Mouse (Mus musculus): Measurements from ENCODE around the gene Defb42. TPM values are rescaled to one million over a fixed set of nuclear protein-coding genes. Genes with fewer than 3 reads are reported as not detected.

The Defb42 gene
- not detected for total RNA-seq (2018; cell fraction: chromatin; rRNA removed)
- total RNA-seq (2018; cell fraction: cytosol; rRNA removed): not detected
- total RNA-seq (2018; cell fraction: nucleus; rRNA removed): not detected
- not detected in 3 replicates for polyA plus RNA-seq (2018)

DNA sequence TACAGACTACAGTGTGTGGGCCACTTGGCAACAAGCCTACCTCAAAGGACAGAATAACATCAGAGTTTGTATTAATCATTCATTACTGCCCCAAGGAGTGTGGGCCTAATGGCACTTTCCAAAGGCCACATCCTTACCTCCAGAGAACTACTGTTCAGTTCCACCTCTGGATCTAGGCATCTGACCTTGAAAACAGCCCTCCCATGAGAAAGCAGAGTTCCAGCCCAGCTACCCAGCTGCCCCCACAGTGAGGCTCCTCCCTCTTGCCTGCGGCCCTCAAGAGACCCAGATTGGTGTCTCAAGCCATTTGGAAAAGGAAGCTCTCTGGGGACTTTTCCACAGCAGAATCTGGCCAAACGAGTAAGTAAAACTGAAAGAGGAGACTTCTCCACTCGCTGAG, at the start of gene Defb42:
TSS of gene Defb42 (plus strand) at position 301 of the 400 bp plus-strand sequence.
- no peaks in the 10 kb centered on the region for H3K79me2 ChIP-seq (ENCODE audit: inconsistent target)
- no peaks in the 10 kb centered on the region for H3K36me3 ChIP-seq (ENCODE audit: inconsistent target)
- 93% methylated on average over 3 of the region's 3 CpGs for WGBS (ENCODE audit: missing documents)
- no peak within 1 kb of the TSS for H3K27ac ChIP-seq
- H3K4me3 ChIP-seq (ENCODE audit: inconsistent target): no peak within 1 kb of the TSS

- Histone ChIP-seq H3K79me2 (ENCODE audit: inconsistent target) (no peaks in the 10 kb centered on the region), H3K27ac (no peak within 1 kb of the TSS), H3K4me3 (ENCODE audit: inconsistent target) (no peak within 1 kb of the TSS), H3K36me3 (ENCODE audit: inconsistent target) (no peaks in the 10 kb centered on the region)
- 34% methylated on average over 8 of the region's 8 CpGs for WGBS (ENCODE audit: missing documents)
Measured at GRCm38 (mm10) chr14:62997777-62998176, 49.0 kb upstream of the Defb42 start, which contains the start of gene Defb47. TSS of gene Defb47 (plus strand) at chr14:62998077.

DNA sequence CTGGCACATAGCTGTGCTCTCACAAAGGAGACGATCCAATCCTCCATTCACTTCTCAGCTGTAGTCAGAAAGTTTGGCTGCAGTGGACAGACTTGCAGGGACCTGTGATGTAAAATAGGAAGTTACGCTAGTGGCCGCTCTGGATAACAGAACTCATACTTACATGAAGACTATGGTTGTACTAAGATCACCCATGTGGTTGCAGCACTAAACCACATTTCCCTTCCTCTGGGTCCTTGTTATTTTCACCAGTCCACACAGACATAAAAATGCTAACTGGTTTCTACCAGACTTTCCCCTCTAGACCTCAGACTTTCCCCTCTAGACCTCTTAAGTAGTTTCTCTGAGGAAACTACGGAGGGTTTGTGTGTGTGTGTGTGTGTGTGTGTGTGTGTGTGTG, 47.8 kb upstream of the Defb42 start:
- H3K27ac ChIP-seq: no peak overlapping the region
- 15% methylated on average over 4 of the region's 4 CpGs for WGBS (ENCODE audit: missing documents)
- H3K4me3 ChIP-seq (ENCODE audit: inconsistent target): no peak overlapping the region
- H3K79me2 ChIP-seq (ENCODE audit: inconsistent target): no peaks in the 10 kb centered on the region
- no peaks in the 10 kb centered on the region for H3K36me3 ChIP-seq (ENCODE audit: inconsistent target)

- no peak overlapping the region for H3K27ac ChIP-seq
- 51% methylated on average over 2 of the region's 2 CpGs for WGBS (ENCODE audit: missing documents)
- no peaks in the 10 kb centered on the region for H3K79me2 ChIP-seq (ENCODE audit: inconsistent target)
- H3K36me3 ChIP-seq (ENCODE audit: inconsistent target): no peaks in the 10 kb centered on the region
- H3K4me3 ChIP-seq (ENCODE audit: inconsistent target): no peak overlapping the region
Measured at GRCm38 (mm10) chr14:63002588-63002987, 44.2 kb upstream of the Defb42 start.

DNA sequence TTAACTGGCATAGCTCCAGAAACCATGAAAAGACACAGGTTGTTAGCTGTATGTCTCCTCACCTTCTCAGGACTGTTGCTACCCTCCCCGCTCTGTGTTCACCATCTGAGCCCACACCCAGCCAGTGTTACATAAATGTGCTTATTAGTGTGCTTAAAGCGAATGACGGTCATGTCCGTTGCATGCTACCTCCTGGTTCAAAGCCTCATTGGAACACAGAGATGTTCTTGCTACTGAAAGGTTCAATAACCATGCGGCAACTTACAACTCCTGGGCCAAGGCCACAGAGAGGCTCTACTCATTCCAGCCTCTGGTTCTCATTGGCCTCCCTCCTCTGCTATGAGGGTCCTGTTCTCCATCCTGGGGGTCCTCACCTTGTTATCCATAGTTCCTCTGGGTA, 35.3 kb upstream of the Defb42 start, which contains the start of gene Defb43:
TSS of gene Defb43 (plus strand) at position 301 of the 400 bp plus-strand sequence.
- H3K79me2 ChIP-seq (ENCODE audit: inconsistent target): no peaks in the 10 kb centered on the region
- no peaks in the 10 kb centered on the region for H3K36me3 ChIP-seq (ENCODE audit: inconsistent target)
- H3K4me3 ChIP-seq (ENCODE audit: inconsistent target): no peak within 1 kb of the TSS
- 95% methylated on average over 5 of the region's 5 CpGs for WGBS (ENCODE audit: missing documents)
- no peak within 1 kb of the TSS for H3K27ac ChIP-seq

DNA sequence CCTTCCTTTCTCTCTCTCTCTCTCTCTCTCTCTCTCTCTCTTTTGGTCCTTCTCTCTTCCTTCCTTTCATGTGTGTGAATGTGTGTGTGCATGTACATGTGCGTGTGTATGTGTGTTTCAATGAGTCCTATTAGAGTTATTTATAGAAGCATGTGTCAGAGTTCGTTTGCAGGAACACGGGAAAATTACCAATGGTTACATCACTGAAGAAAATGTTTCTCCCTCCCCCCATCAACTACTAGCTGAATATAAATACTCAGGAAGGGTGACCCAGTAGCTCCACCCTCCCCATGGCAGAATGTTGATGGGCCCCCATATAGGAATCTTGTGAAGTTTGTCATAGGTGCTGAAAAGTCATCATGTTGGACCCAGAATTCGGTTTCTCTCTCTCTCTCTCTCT, 33.7 kb upstream of the Defb42 start:
- Histone ChIP-seq H3K36me3 (ENCODE audit: inconsistent target) (no peaks in the 10 kb centered on the region), H3K79me2 (ENCODE audit: inconsistent target) (no peaks in the 10 kb centered on the region), H3K27ac (no peak overlapping the region), H3K4me3 (ENCODE audit: inconsistent target) (no peak overlapping the region)
- WGBS (ENCODE audit: missing documents): 61% methylated on average over 3 of the region's 4 CpGs

DNA sequence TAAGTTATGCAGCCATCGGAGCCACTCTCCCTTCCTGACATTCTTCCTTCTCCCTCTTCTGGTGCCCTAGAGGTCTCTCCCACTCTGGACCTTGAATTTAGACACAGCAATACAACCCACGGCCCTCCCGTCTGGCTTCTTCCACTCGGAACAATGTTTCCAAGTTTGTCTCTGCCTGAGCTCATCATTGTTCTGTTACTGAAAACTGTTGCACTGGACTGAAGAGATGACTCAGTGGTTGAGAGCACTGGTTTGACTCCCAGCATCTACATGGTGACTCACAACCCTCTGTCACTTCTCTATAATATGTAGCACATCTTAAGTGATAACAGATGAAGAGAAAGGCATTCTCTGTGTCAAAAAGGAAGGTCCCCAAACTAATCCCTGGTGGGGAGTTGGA, 32.1 kb upstream of the Defb42 start:
- Histone ChIP-seq H3K4me3 (ENCODE audit: inconsistent target) (no peak overlapping the region), H3K27ac (no peak overlapping the region), H3K36me3 (ENCODE audit: inconsistent target) (no peaks in the 10 kb centered on the region), H3K79me2 (ENCODE audit: inconsistent target) (no peaks in the 10 kb centered on the region)
- 92% methylated on average over 4 of the region's 4 CpGs for WGBS (ENCODE audit: missing documents)

- no peak overlapping the region for H3K4me3 ChIP-seq (ENCODE audit: inconsistent target)
- no peaks in the 10 kb centered on the region for H3K36me3 ChIP-seq (ENCODE audit: inconsistent target)
- H3K79me2 ChIP-seq (ENCODE audit: inconsistent target): no peaks in the 10 kb centered on the region
- no peak overlapping the region for H3K27ac ChIP-seq
- WGBS (ENCODE audit: missing documents): 44% methylated on average over 6 of the region's 6 CpGs
Measured at GRCm38 (mm10) chr14:63020524-63021156, 26.2 kb upstream of the Defb42 start.

- Histone ChIP-seq H3K27ac (no peak within 1 kb of the TSS), H3K36me3 (ENCODE audit: inconsistent target) (no peaks in the 10 kb centered on the region), H3K79me2 (ENCODE audit: inconsistent target) (no peaks in the 10 kb centered on the region), H3K4me3 (ENCODE audit: inconsistent target) (no peak within 1 kb of the TSS)
- 82% methylated on average over 7 of the region's 14 CpGs for WGBS (ENCODE audit: missing documents)
Measured at GRCm38 (mm10) chr14:63049910-63050370, 3.1 kb downstream of the Defb42 start, which contains the start of gene Defb30. TSS of gene Defb30 (minus strand) at chr14:63049960.

DNA sequence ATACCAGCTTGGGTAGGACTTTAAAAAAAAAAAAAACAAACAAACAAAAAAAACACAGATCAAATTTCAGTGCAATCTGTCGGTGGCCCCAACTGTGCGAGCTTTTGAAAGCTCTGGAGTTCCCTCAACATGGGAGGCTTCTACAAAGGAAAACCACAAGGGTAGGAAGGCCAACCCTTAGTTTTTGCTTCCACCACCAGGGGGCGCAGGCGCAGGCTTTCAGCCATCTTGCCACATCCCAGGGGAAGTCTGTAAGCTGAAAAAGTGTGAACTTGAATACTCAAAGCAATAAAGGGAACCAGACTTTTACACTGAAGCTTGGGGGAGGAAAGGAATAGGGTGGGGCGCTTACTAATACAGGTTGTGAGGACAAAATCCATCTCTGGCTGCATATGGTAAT, 4.0 kb downstream of the Defb42 start:
- no peaks in the 10 kb centered on the region for H3K36me3 ChIP-seq (ENCODE audit: inconsistent target)
- H3K4me3 ChIP-seq (ENCODE audit: inconsistent target): no peak overlapping the region
- no peak overlapping the region for H3K27ac ChIP-seq
- H3K79me2 ChIP-seq (ENCODE audit: inconsistent target): no peaks in the 10 kb centered on the region
- 17% methylated on average over 5 of the region's 5 CpGs for WGBS (ENCODE audit: missing documents)

- H3K4me3 ChIP-seq (ENCODE audit: inconsistent target): no peak overlapping the region
- WGBS (ENCODE audit: missing documents): 82% methylated on average over 5 of the region's 6 CpGs
- H3K79me2 ChIP-seq (ENCODE audit: inconsistent target): no peaks in the 10 kb centered on the region
- H3K36me3 ChIP-seq (ENCODE audit: inconsistent target): no peaks in the 10 kb centered on the region
- H3K27ac ChIP-seq: no peak overlapping the region
Measured at GRCm38 (mm10) chr14:63054729-63055128, 7.9 kb downstream of the Defb42 start.

- no peaks in the 10 kb centered on the region for H3K79me2 ChIP-seq (ENCODE audit: inconsistent target)
- H3K4me3 ChIP-seq (ENCODE audit: inconsistent target): no peak overlapping the region
- WGBS (ENCODE audit: missing documents): 83% methylated on average over 10 of the region's 10 CpGs
- H3K27ac ChIP-seq: no peak overlapping the region
- no peaks in the 10 kb centered on the region for H3K36me3 ChIP-seq (ENCODE audit: inconsistent target)
Measured at GRCm38 (mm10) chr14:63060361-63060760, 13.6 kb downstream of the Defb42 start.

DNA sequence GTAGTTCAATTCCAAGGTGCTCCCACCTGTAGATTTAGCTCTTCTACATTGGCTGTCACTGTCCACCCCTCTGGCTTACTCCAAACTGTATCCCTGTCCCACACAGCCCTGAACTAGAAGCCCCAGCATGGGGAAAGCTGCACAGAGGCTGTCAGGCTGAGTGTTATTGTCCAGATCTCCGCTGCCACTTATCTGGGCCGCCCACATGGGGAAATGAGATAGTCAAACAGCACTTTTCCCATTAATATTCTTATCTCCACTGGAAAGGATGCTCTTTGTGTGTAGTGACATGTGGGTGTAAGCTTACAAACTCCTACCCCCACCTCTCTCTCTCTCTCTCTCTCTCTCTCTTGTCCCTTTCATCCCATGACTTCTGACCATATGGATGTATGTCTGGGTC, 15.4 kb downstream of the Defb42 start:
- 100% methylated on average over 1 of the region's 2 CpGs for WGBS (ENCODE audit: missing documents)
- Histone ChIP-seq H3K4me3 (ENCODE audit: inconsistent target) (no peak overlapping the region), H3K27ac (no peak overlapping the region), H3K36me3 (ENCODE audit: inconsistent target) (no peaks in the 10 kb centered on the region), H3K79me2 (ENCODE audit: inconsistent target) (no peaks in the 10 kb centered on the region)

DNA sequence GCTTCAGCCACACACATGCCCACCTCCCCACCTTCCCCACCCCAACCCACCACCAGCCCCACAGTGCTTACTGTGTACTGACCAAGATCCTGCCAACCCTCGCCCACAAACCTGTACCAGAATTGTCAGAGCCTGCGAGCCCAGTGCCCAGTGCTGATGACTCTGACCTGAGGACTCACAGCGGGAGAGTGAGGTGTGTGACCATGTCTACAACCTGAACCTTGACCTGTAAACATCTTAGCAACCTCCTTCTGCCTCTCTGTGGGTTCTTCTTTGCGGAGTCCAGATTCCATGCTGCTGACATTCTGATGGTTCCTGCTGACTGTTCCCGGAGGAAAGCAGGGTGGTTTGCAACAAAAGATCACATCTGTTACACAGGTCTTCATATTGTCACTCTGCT, 18.6 kb downstream of the Defb42 start:
- Histone ChIP-seq H3K36me3 (ENCODE audit: inconsistent target) (no peaks in the 10 kb centered on the region), H3K79me2 (ENCODE audit: inconsistent target) (no peaks in the 10 kb centered on the region), H3K27ac (no peak overlapping the region), H3K4me3 (ENCODE audit: inconsistent target) (no peak overlapping the region)
- 83% methylated on average over 5 of the region's 5 CpGs for WGBS (ENCODE audit: missing documents)

DNA sequence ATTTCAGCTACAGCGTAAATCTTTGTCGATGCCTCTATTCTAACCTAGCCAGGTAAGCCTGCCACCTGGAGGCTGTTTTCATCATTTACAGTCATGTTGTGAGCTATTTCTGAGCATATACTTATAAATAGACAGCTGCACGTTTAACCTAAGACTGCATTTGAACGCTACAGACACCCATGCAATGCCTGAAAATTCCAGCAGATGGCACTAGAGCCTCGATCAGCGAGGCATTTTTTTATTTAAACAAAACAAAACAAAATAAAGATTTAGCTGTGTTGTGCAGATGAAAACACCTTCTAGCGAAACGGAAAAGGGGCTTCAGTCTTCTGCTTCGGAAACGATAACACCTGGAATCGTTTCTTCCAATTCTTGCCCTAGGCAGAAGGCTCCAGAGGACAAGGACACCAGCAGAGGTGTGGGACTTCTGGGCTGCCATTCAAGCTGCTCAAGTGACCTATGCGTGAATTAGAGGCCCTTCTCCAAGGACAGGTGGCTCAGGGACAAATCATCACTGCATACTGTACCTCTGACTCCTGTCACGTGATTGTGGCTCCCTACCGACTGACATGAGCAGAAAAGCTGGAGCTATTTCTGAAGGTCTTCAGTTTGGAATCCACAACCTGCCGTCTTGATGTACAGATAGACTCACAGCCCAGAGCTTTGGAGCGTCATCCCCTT, 20.0 kb downstream of the Defb42 start:
- H3K79me2 ChIP-seq (ENCODE audit: inconsistent target): no peaks in the 10 kb centered on the region
- WGBS (ENCODE audit: missing documents): 39% methylated on average over 16 of the region's 16 CpGs
- H3K4me3 ChIP-seq (ENCODE audit: inconsistent target): no peak overlapping the region
- H3K36me3 ChIP-seq (ENCODE audit: inconsistent target): no peaks in the 10 kb centered on the region
- no peak overlapping the region for H3K27ac ChIP-seq

Data from macrophage (primary cell).